Mouse (Mus musculus) liver, postnatal 0 days (tissue): Measurements from ENCODE around the gene Cryba2.

Source experiments
- CTCF ChIP-seq: sonication (generic); IDR thresholded peaks from 2 replicates; pipeline ENCODE4 v1.5.1; 2016; ENCODE audit warnings: antibody characterized with exemption, low read depth
- EP300 ChIP-seq: IDR thresholded peaks from 2 replicates; pipeline ENCODE4 v1.6.1; 2016; ENCODE audit warnings: antibody characterized with exemption, low read depth, mild to moderate bottlenecking

- TF ChIP-seq EP300: no peak
- TF ChIP-seq CTCF: no peak
Observed at GRCm38 (mm10) chr1:74872218-74872617, 20.7 kb downstream of the Cryba2 start.
